Mouse (Mus musculus) neural tube, embryonic 15.5 days (tissue): ENCODE data around the gene Dmrtc2. TPM values are rescaled to one million over a fixed set of nuclear protein-coding genes. Genes with fewer than 3 reads are reported as not detected.

Experiments
- ATAC-seq: fragments of 200-750 bp; cut with Nextera tagmentation; 2 replicates; pipeline ENCODE4 v1.8.0; 2017; ENCODE audit warnings: mild to moderate bottlenecking, moderate TSS enrichment, moderate library complexity; ENCODE audit not compliant: low FRiP score
- H3K27ac ChIP-seq: fragments of 300-500 bp; sonication (generic); replicated peaks from 2 replicates; pipeline ENCODE4 v1.5.1; 2015; ENCODE audit warnings: mild to moderate bottlenecking, inconsistent platforms
- H3K27me3 ChIP-seq: fragments of 300-500 bp; sonication (generic); replicated peaks from 2 replicates; pipeline ENCODE4 v1.6.1; 2015; ENCODE audit warnings: inconsistent platforms
- H3K36me3 ChIP-seq: fragments of 300-500 bp; sonication (generic); 2 replicates; pipeline ENCODE4 v1.6.1; 2015; ENCODE audit warnings: inconsistent platforms
- H3K4me1 ChIP-seq: fragments of 300-500 bp; sonication (generic); 2 replicates; pipeline ENCODE4 v1.6.1; 2015; ENCODE audit warnings: inconsistent platforms
- H3K4me2 ChIP-seq: fragments of 300-500 bp; sonication (generic); 2 replicates; pipeline ENCODE4 v1.6.1; 2015; ENCODE audit warnings: inconsistent platforms, mild to moderate bottlenecking, moderate library complexity
- H3K4me3 ChIP-seq: fragments of 300-500 bp; sonication (generic); replicated peaks from 2 replicates; pipeline ENCODE4 v1.5.1; 2015; ENCODE audit warnings: mild to moderate bottlenecking, inconsistent platforms
- H3K9ac ChIP-seq: fragments of 300-500 bp; sonication (generic); replicated peaks from 2 replicates; pipeline ENCODE4 v1.6.1; 2015; ENCODE audit warnings: mild to moderate bottlenecking, inconsistent platforms
- H3K9me3 ChIP-seq: fragments of 300-500 bp; sonication (generic); replicated peaks from 2 replicates; pipeline ENCODE4 v1.6.1; 2016; ENCODE audit warnings: inconsistent platforms
- WGBS: fragments of 180-500 bp; shearing (Covaris S2); methylation state at CpG from one replicate; pipeline ENCODE4 v1.1.7; 2015; ENCODE audit warnings: mixed read lengths; 5-methylcytosine and 5-hydroxymethylcytosine counted together
- polyA plus RNA-seq: library from polyadenylated mRNA; unstranded; fragments of >200 nt; fragmentation: Nextera tagmentation; extraction: Ambion mirVana; gene quantifications from 2 replicates; pipeline ENCODE4 v1.2.1, GENCODE M21; 2015

Dmrtc2 gene
- polyA plus RNA-seq, 1 experiment from 2014 or later: 0.36 TPM

- H3K36me3 ChIP-seq: no peaks in the 10 kb centered on the region
- H3K4me3 ChIP-seq: no peak overlapping the region
- H3K4me1 ChIP-seq: no peaks in the 10 kb centered on the region
- no peak for ATAC-seq
- H3K9me3 ChIP-seq: no peaks in the 10 kb centered on the region
- no peak overlapping the region for H3K27ac ChIP-seq
- no peak overlapping the region for H3K4me2 ChIP-seq
- no peaks in the 10 kb centered on the region for H3K27me3 ChIP-seq
- WGBS: 37% methylated on average over 6 of the region's 6 CpGs
- H3K9ac ChIP-seq: no peak overlapping the region
Observed at GRCm38 (mm10) chr7:24850899-24851303, 19.0 kb upstream of the Dmrtc2 start.

DNA sequence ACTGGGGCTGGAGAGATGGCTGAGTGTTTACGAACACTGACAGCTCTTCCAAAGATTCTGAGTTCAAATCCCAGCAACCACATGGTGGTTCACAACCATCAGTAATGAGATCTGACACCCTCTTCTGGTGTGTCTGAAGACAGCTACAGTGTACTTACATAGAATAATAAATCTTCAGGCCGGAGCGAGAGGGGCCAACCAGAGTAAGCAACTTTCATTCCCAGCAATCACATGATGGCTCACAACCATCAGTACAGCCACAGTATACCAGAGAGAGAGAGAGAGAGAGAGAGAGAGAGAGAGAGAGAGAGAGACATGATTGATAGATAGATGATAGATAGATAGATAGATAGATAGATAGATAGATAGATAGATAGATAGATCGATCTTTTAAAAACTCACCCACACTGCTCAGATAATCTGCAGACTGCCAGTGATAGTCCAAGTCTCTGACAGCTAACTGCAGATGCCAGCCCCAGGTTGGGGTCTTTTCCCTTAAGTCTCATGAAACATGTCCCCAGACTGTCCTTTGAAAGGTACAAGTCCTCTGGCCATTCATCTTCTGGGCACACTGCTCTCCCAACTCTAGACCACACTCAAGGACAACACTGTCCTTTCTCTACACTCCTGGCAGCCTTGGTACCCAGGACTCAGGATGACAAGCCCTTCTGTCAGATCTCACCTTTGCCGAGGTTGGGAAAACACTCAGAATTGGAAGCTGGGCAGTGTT is 18.1 kb upstream of the Dmrtc2 start:
- Histone ChIP-seq H3K4me3 (no peak overlapping the region), H3K9me3 (no peaks in the 10 kb centered on the region), H3K27ac (no peak overlapping the region), H3K27me3 (no peaks in the 10 kb centered on the region), H3K4me1 (no peaks in the 10 kb centered on the region), H3K4me2 (no peak overlapping the region), H3K36me3 (no peaks in the 10 kb centered on the region), H3K9ac (no peak overlapping the region)
- ATAC-seq: no peak
- 86% methylated on average over 5 of the region's 5 CpGs for WGBS

DNA sequence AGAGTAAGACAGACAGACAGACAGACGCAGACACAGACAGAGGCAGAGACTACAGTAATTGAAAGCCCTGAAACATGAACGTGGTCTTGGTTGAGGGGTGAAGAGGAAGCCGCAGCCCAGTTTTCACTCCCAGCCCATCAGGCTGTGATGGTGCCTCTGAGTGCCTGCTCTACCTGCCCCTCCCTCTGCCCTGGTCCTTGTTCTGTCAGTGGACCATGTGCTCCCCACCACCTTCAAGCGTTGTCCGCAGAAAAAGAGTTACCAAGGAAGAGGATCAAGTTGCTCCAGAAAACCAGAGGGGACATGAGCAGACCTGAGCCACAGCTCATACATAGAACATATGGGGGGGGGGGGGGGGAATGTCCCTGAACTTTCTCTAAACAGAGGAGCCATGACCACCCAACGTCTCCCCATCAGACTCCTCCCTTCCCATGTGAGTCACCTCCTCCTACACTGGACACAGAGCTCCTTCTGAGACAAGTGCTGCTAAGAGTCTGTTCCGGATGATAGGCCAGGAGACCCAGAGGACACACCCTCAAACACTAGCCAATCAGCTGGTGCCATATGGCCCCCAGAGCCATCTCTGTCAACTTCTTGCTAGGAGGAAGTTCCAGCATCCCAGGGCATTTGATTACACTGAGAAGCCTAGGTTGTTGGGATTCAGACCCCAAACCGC is 17.2 kb upstream of the Dmrtc2 start:
- Histone ChIP-seq H3K9ac (no peak overlapping the region), H3K27me3 (no peaks in the 10 kb centered on the region), H3K4me3 (no peak overlapping the region), H3K36me3 (no peaks in the 10 kb centered on the region), H3K9me3 (no peaks in the 10 kb centered on the region), H3K4me1 (no peaks in the 10 kb centered on the region), H3K27ac (no peak overlapping the region), H3K4me2 (no peak overlapping the region)
- no peak for ATAC-seq
- WGBS: 77% methylated on average over 8 of the region's 8 CpGs

GRCm38 (mm10) chr7:24853233-24853563 is 16.7 kb upstream of the Dmrtc2 start:
- Histone ChIP-seq H3K27ac (no peak overlapping the region), H3K9ac (no peak overlapping the region), H3K36me3 (no peaks in the 10 kb centered on the region), H3K9me3 (no peaks in the 10 kb centered on the region), H3K4me1 (no peaks in the 10 kb centered on the region), H3K4me2 (no peak overlapping the region), H3K4me3 (no peak overlapping the region), H3K27me3 (no peaks in the 10 kb centered on the region)
- no peak for ATAC-seq

DNA sequence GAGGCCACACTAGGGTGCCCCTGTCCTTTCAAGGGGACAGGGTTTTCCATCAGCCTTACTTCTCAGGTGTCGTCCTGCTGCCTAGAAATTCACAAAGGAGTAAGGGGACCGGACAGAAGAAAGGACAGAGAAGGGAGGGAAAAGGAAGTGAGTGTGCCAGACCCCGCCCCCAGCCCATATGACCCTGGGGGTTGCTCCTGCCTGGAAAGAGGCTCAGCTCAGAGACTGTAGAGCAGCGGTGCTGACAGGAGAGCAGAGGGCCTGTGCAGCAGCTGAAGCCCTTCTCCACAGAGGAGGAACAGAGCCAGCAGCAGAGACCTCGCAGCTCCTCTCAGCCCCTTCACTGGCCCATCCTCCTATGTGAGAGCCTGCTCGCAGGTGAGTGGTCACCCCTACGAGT is 16.2 kb upstream of the Dmrtc2 start:
- H3K4me3 ChIP-seq: no peak overlapping the region
- no peak overlapping the region for H3K9ac ChIP-seq
- H3K9me3 ChIP-seq: no peaks in the 10 kb centered on the region
- no peaks in the 10 kb centered on the region for H3K36me3 ChIP-seq
- 48% methylated on average over 7 of the region's 7 CpGs for WGBS
- no peak overlapping the region for H3K4me2 ChIP-seq
- H3K4me1 ChIP-seq: no peaks in the 10 kb centered on the region
- ATAC-seq: no peak
- H3K27ac ChIP-seq: no peak overlapping the region
- H3K27me3 ChIP-seq: no peaks in the 10 kb centered on the region

GRCm38 (mm10) chr7:24856460-24857120 is 13.3 kb upstream of the Dmrtc2 start:
- H3K27me3 ChIP-seq: no peaks in the 10 kb centered on the region

GRCm38 (mm10) chr7:24859234-24859633 is 10.6 kb upstream of the Dmrtc2 start:
- no peak overlapping the region for H3K4me2 ChIP-seq
- H3K9me3 ChIP-seq: no peaks in the 10 kb centered on the region
- ATAC-seq: no peak
- H3K4me1 ChIP-seq: no peaks in the 10 kb centered on the region
- no peaks in the 10 kb centered on the region for H3K27me3 ChIP-seq
- no peak overlapping the region for H3K4me3 ChIP-seq
- no peak overlapping the region for H3K9ac ChIP-seq
- no peak overlapping the region for H3K27ac ChIP-seq
- WGBS: 55% methylated on average over 5 of the region's 5 CpGs
- no peaks in the 10 kb centered on the region for H3K36me3 ChIP-seq

More at GRCm38 (mm10) chr7:24856460-24857120, 13.3 kb upstream of the Dmrtc2 start:
- no peak overlapping the region for H3K27ac ChIP-seq
- H3K4me1 ChIP-seq: no peaks in the 10 kb centered on the region
- 42% methylated on average over 6 of the region's 6 CpGs for WGBS
- H3K4me3 ChIP-seq: no peak overlapping the region
- no peaks in the 10 kb centered on the region for H3K36me3 ChIP-seq
- no peak overlapping the region for H3K9ac ChIP-seq
- no peak overlapping the region for H3K4me2 ChIP-seq
- H3K9me3 ChIP-seq: no peaks in the 10 kb centered on the region
- ATAC-seq: no peak

DNA sequence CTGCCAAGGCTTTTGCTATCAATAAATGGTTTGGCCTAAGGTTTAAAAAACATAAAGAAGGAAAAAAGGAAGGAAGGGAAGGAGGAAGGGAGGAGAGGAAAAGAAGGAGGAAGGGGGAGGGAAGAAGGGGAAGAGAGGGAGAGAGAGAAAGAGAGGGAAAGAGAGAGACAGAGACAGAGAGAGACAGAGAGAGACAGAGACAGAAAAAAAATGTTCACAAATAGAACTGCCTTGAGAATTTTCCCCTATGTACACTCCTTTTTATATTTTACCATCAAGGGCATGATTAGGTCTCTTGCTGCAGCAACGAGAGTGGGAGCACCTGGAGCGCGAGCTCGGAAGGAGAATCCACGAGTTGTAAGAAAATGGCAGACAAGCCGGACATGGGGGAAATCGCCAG is 7.9 kb upstream of the Dmrtc2 start, which contains the start of gene Gm9844:
TSS of gene Gm9844 (plus strand) at position 301 of the 400 bp plus-strand sequence.
- H3K36me3 ChIP-seq: no peaks in the 10 kb centered on the region
- H3K4me3 ChIP-seq: no peak within 1 kb of the TSS
- WGBS: 90% methylated on average over 7 of the region's 7 CpGs
- no peak within 1 kb of the TSS for H3K27ac ChIP-seq
- H3K9me3 ChIP-seq: no peaks in the 10 kb centered on the region
- H3K27me3 ChIP-seq: no peaks in the 10 kb centered on the region
- H3K9ac ChIP-seq: no peak within 1 kb of the TSS
- H3K4me2 ChIP-seq: no peak within 1 kb of the TSS
- ATAC-seq: no peak
- no peaks in the 10 kb centered on the region for H3K4me1 ChIP-seq

- H3K4me1 ChIP-seq: no peaks in the 10 kb centered on the region
- H3K9me3 ChIP-seq: no peaks in the 10 kb centered on the region
- ATAC-seq: no peak
- H3K27ac ChIP-seq: no peak overlapping the region
- no peak overlapping the region for H3K4me3 ChIP-seq
- H3K4me2 ChIP-seq: no peak overlapping the region
- WGBS: 86% methylated on average over 4 of the region's 4 CpGs
- no peak overlapping the region for H3K9ac ChIP-seq
- no peaks in the 10 kb centered on the region for H3K36me3 ChIP-seq
- no peaks in the 10 kb centered on the region for H3K27me3 ChIP-seq
Observed at GRCm38 (mm10) chr7:24862853-24863252, 7.0 kb upstream of the Dmrtc2 start.

- H3K9ac ChIP-seq: no peak overlapping the region
- H3K4me1 ChIP-seq: no peaks in the 10 kb centered on the region
- H3K9me3 ChIP-seq: no peaks in the 10 kb centered on the region
- no peaks in the 10 kb centered on the region for H3K27me3 ChIP-seq
- no peaks in the 10 kb centered on the region for H3K36me3 ChIP-seq
- ATAC-seq: no peak
- 35% methylated on average over 6 of the region's 6 CpGs for WGBS
- no peak overlapping the region for H3K4me2 ChIP-seq
- no peak overlapping the region for H3K27ac ChIP-seq
- H3K4me3 ChIP-seq: no peak overlapping the region
Observed at GRCm38 (mm10) chr7:24864156-24864555, 5.7 kb upstream of the Dmrtc2 start.

- ATAC-seq: no peak
- no peak overlapping the region for H3K27ac ChIP-seq
- H3K27me3 ChIP-seq: no peaks in the 10 kb centered on the region
- H3K36me3 ChIP-seq: no peaks in the 10 kb centered on the region
- H3K4me1 ChIP-seq: peaks cover 4% of the 10 kb centered on the region; the same call in 1 of the 2 replicates
- WGBS: 55% methylated on average over 17 of the region's 17 CpGs
- no peak overlapping the region for H3K4me3 ChIP-seq
- no peaks in the 10 kb centered on the region for H3K9me3 ChIP-seq
- H3K4me2 ChIP-seq: no peak overlapping the region
- H3K9ac ChIP-seq: no peak overlapping the region
Observed at GRCm38 (mm10) chr7:24869080-24869479, 777 bp upstream of the Dmrtc2 start.

DNA sequence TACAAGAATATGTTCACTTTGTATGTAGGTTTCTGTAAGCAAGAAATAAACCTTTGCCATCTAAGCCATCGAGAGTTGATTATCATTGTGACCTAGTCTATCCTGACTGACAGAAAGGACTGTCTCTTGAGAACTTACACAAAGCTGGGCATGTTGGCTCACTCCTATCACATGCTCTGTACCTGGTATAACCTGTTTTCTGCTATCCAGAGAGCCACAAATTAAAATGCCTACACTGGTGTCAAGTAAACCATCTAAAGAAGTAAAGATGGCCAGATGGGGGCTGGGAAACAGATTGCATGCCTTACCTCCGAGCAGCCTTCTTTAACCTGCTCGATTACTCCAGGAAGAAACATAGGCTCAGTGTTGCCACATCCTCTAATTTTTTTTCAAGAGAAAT is 7.7 kb downstream of the Dmrtc2 start:
- H3K4me3 ChIP-seq: no peak overlapping the region

More for the DNA sequence above, 7.7 kb downstream of the Dmrtc2 start:
- no peaks in the 10 kb centered on the region for H3K4me1 ChIP-seq
- WGBS: 80% methylated on average over 3 of the region's 3 CpGs
- no peaks in the 10 kb centered on the region for H3K9me3 ChIP-seq
- H3K9ac ChIP-seq: no peak overlapping the region
- no peaks in the 10 kb centered on the region for H3K27me3 ChIP-seq
- no peak for ATAC-seq
- H3K36me3 ChIP-seq: no peaks in the 10 kb centered on the region
- no peak overlapping the region for H3K4me2 ChIP-seq
- no peak overlapping the region for H3K27ac ChIP-seq
